Mouse (Mus musculus) heart, embryonic 16.5 days (tissue): ENCODE measurements around the gene BC049730. TPM values are rescaled to one million over a fixed set of nuclear protein-coding genes. Genes with fewer than 3 reads are reported as not detected.

Experiments
- ATAC-seq: fragments of 200-750 bp; cut with Nextera tagmentation; replicated peaks from 2 replicates; pipeline ENCODE4 v1.8.0; 2017; ENCODE audit warnings: moderate number of reproducible peaks; ENCODE audit not compliant: insufficient read depth, low FRiP score; ENCODE audit errors: extremely low read depth
- H3K27ac ChIP-seq: fragments of 300-500 bp; sonication (generic); 2 replicates; pipeline ENCODE4 v1.5.1; 2014; ENCODE audit warnings: mild to moderate bottlenecking, low read length, control low read depth, moderate library complexity
- H3K27me3 ChIP-seq: fragments of 300-500 bp; sonication (generic); 2 replicates; pipeline ENCODE4 v1.6.1; 2014; ENCODE audit warnings: low read length, mixed read lengths; ENCODE audit not compliant: control insufficient read depth, insufficient read depth
- H3K36me3 ChIP-seq: fragments of 300-500 bp; sonication (generic); 2 replicates; pipeline ENCODE4 v1.6.1; 2014; ENCODE audit not compliant: control insufficient read depth, insufficient read depth
- H3K4me1 ChIP-seq: fragments of 300-500 bp; sonication (generic); 2 replicates; pipeline ENCODE4 v1.6.1; 2014; ENCODE audit warnings: low read length, mixed read lengths; ENCODE audit not compliant: control insufficient read depth, insufficient read depth
- H3K4me2 ChIP-seq: fragments of 300-500 bp; sonication (generic); 2 replicates; pipeline ENCODE4 v1.6.1; 2014; ENCODE audit warnings: low read depth, mild to moderate bottlenecking, control low read depth, low read length
- H3K4me3 ChIP-seq: fragments of 300-500 bp; sonication (generic); 2 replicates; pipeline ENCODE4 v1.5.1; 2014; ENCODE audit warnings: mild to moderate bottlenecking, control low read depth, low read length
- H3K9ac ChIP-seq: fragments of 300-500 bp; sonication (generic); 2 replicates; pipeline ENCODE4 v1.6.1; 2014; ENCODE audit warnings: low read length, control low read depth
- H3K9me3 ChIP-seq: fragments of 300-500 bp; sonication (generic); replicated peaks from 2 replicates; pipeline ENCODE4 v1.6.1; 2016; ENCODE audit warnings: low read length; ENCODE audit not compliant: control insufficient read depth
- WGBS: fragments of 180-500 bp; shearing (Covaris S2); extraction: QIAGEN DNeasy Blood & Tissue Kit; methylation state at CpG from one replicate; pipeline ENCODE4 v1.1.7; 2014; 5-methylcytosine and 5-hydroxymethylcytosine counted together
- polyA plus RNA-seq: library from polyadenylated mRNA; unstranded; fragments of >200 nt; fragmentation: Nextera tagmentation; extraction: Ambion mirVana; gene quantifications from 2 replicates; pipeline ENCODE4 v1.2.1, GENCODE M21; 2015

Gene BC049730
- polyA plus RNA-seq, 1 experiment from 2014 or later = not detected

DNA sequence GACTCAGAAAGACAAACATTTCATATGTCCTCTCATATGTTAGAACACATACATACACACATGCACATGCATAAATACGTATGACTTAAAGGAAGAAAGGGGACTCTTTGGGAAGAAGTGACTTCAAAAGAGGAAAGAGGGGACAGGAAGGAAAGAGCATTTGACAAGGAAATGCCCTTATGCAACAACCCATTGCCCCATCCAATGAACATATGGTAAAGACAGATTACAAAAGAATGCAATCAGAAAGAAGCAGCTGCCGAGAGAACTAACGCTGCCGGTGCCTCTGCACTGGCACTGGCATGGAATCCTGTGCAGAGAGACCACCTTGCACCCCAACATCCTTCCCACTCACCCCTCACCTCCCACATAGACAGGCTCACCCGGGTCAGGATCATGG, 44.4 kb downstream of the BC049730 start:
- Histone ChIP-seq H3K36me3 (no peaks in the 10 kb centered on the region), H3K27ac (no peak overlapping the region), H3K4me2 (no peak overlapping the region), H3K4me1 (0 out of 2 replicates have a peak, but pooled peaks cover 3% of the 10 kb centered on the region), H3K27me3 (no peaks in the 10 kb centered on the region), H3K9ac (no peak overlapping the region), H3K9me3 (no peaks in the 10 kb centered on the region), H3K4me3 (no peak overlapping the region)
- no peak for ATAC-seq
- whole genome bisulfite sequencing = 53% methylated on average over 5 of the region's 5 CpGs

DNA sequence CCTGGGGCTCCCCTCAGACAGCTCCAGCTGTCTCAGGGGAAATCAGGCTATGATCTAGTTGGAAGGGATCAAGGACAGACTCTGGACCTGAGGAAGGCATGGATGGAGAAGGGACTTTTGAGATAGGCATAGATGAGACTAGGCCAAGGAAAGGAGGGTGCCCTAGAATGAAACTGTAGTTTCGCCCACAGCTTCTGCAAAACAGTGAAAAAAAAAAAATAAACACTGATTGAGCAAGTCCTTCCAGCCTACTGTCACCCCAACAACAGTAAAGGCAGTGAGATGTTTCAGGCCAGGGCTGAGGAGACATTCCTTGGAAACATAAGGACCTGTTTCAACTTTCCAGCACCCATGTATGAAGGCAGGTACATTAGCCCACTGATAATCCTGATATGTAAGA, 49.5 kb downstream of the BC049730 start:
- Histone ChIP-seq H3K4me3 (no peak overlapping the region), H3K4me1 (no peaks in the 10 kb centered on the region), H3K9me3 (no peaks in the 10 kb centered on the region), H3K4me2 (no peak overlapping the region), H3K36me3 (no peaks in the 10 kb centered on the region), H3K9ac (no peak overlapping the region), H3K27ac (no peak overlapping the region), H3K27me3 (no peaks in the 10 kb centered on the region)
- 72% methylated on average over 1 of the region's 1 CpGs for WGBS
- no peak for ATAC-seq

DNA sequence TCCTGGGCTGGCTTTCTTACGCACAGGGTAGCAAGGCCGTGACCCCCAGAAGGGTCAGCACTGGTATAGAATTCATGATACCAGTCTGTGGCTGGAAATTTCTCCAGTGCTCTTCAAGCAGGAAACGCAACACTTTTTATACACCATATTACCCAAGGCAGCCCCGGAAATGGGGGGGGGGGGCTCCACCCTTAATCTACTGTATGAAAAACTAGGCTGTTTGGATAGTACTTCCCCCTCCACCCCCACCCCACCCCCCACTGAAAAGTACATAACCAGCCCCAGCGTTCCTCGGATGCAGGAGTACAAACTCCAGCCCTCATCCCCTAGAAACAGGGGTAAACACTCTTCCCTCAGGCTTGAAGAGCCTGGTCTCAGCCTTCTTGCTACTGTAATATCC, 51.2 kb downstream of the BC049730 start, which contains the start of gene Cd177:
Gene Cd177, minus strand, starts transcription at position 101 of the 400 bp plus-strand sequence.
- H3K9ac ChIP-seq = no peak within 1 kb of the TSS
- no peak within 1 kb of the TSS for H3K27ac ChIP-seq
- no peaks in the 10 kb centered on the region for H3K27me3 ChIP-seq
- H3K4me2 ChIP-seq = no peak within 1 kb of the TSS
- H3K9me3 ChIP-seq = no peaks in the 10 kb centered on the region
- H3K4me1 ChIP-seq = no peaks in the 10 kb centered on the region
- no peak within 1 kb of the TSS for H3K4me3 ChIP-seq
- 73% methylated on average over 6 of the region's 6 CpGs for WGBS
- no peak for ATAC-seq
- H3K36me3 ChIP-seq = no peaks in the 10 kb centered on the region

DNA sequence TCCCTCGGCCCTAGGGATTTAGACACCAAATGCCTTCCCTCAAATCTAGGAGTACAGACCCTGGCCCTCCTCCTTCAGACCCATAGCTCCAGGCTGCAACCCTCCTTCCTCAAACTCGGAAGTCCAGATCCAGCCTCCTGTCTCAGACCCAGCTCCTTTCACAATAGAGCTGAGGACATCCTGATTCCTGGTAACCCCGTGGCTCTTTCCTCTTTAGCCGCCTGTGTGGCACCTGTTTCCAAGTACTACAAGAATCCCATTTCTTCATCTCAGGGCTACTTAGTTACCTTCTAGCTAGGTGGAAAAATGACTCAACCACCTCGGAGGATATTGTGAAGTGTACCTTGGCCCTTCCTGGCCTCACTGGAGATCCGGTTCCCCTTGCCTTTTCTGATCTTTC, 52.1 kb downstream of the BC049730 start:
- H3K27ac ChIP-seq = no peak overlapping the region
- no peak overlapping the region for H3K4me2 ChIP-seq
- no peak overlapping the region for H3K9ac ChIP-seq
- WGBS = 63% methylated on average over 6 of the region's 6 CpGs
- no peaks in the 10 kb centered on the region for H3K36me3 ChIP-seq
- H3K4me3 ChIP-seq = no peak overlapping the region
- ATAC-seq = no peak
- no peaks in the 10 kb centered on the region for H3K9me3 ChIP-seq
- no peaks in the 10 kb centered on the region for H3K27me3 ChIP-seq
- no peaks in the 10 kb centered on the region for H3K4me1 ChIP-seq

DNA sequence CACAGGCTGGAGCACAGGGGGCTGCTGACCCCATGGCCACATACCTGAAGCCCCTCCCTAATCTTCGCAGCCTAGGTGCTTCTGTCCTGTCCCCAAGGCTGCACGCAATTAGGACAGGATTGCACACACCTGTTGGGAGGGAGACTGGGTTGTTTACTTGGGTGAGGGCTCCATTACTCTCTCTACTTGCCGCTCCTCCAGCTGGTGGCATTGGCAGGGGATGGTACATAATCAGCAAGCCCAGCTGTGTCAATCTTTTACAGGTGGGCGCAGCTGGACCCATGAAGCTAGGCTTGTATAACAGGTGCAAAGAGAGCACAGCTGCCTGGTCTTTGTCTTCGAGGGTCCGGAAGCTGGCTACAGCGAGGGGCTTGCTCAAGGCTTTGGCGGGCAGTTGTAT, 53.5 kb downstream of the BC049730 start:
- no peak for ATAC-seq
- no peak overlapping the region for H3K9ac ChIP-seq
- H3K4me3 ChIP-seq = no peak overlapping the region
- no peaks in the 10 kb centered on the region for H3K36me3 ChIP-seq
- no peaks in the 10 kb centered on the region for H3K9me3 ChIP-seq
- WGBS = 81% methylated on average over 8 of the region's 8 CpGs
- H3K4me1 ChIP-seq = no peaks in the 10 kb centered on the region
- H3K4me2 ChIP-seq = no peak overlapping the region
- no peak overlapping the region for H3K27ac ChIP-seq
- no peaks in the 10 kb centered on the region for H3K27me3 ChIP-seq

Other genes with a start within 250 kb of the BC049730 start
- gene Plaur, start 246.8 kb upstream of the BC049730 start, polyA plus RNA-seq = 8.1 and 8.8 TPM in 2 replicates
- 1.2 and 1.3 TPM in 2 replicates for gene Cadm4, start 227.2 kb upstream of the BC049730 start, polyA plus RNA-seq
- 40.9 and 43.0 TPM in 2 replicates for gene Zfp428, start 202.2 kb upstream of the BC049730 start, polyA plus RNA-seq
- gene AC161166.1, start 196.8 kb upstream of the BC049730 start, polyA plus RNA-seq = 0.26 and 0.35 TPM in 2 replicates
- 6.1 and 6.8 TPM in 2 replicates for gene Irgq, start 178.6 kb upstream of the BC049730 start, polyA plus RNA-seq
- 0.17 TPM in 2 replicates for gene Pinlyp, start 163.1 kb upstream of the BC049730 start, polyA plus RNA-seq
- 79.7 and 91.5 TPM in 2 replicates for gene Xrcc1, start 163.0 kb upstream of the BC049730 start, polyA plus RNA-seq
- gene Ethe1, start 121.7 kb upstream of the BC049730 start, polyA plus RNA-seq = 23.5 and 26.1 TPM in 2 replicates
- 0.87 and 0.96 TPM in 2 replicates for gene Zfp575, start 121.6 kb upstream of the BC049730 start, polyA plus RNA-seq
- gene Phldb3, start 98.5 kb upstream of the BC049730 start, polyA plus RNA-seq = 0.09 and 0.17 TPM in 2 replicates
- gene Lypd3, start 72.7 kb upstream of the BC049730 start, polyA plus RNA-seq = 0.08 TPM in 1 of 2 replicates, not detected in the other
- not detected in 2 replicates for gene Tex101, start 32.6 kb upstream of the BC049730 start, polyA plus RNA-seq
- not detected in 2 replicates for gene Gm4763, start 17.7 kb downstream of the BC049730 start, polyA plus RNA-seq
- gene Cd177, start 51.1 kb downstream of the BC049730 start, polyA plus RNA-seq = 0.25 and 0.30 TPM in 2 replicates
- gene Ceacam10, start 68.0 kb downstream of the BC049730 start, polyA plus RNA-seq = 0.22 TPM in 1 of 2 replicates, not detected in the other
- gene Gm9844, start 153.0 kb downstream of the BC049730 start, polyA plus RNA-seq = 4.7 and 20.8 TPM in 2 replicates
- not detected in 2 replicates for gene Lypd4, start 160.7 kb downstream of the BC049730 start, polyA plus RNA-seq
- not detected in 2 replicates for gene Dmrtc2, start 160.8 kb downstream of the BC049730 start, polyA plus RNA-seq
- gene Rps19, start 175.1 kb downstream of the BC049730 start, polyA plus RNA-seq = 1,139 and 1,152 TPM in 2 replicates
- 0.36 and 0.38 TPM in 2 replicates for gene Cd79a, start 188.1 kb downstream of the BC049730 start, polyA plus RNA-seq
- gene Arhgef1, start 193.7 kb downstream of the BC049730 start, polyA plus RNA-seq = 75.4 and 80.9 TPM in 2 replicates
- not detected in 2 replicates for gene Gm4881, start 235.3 kb downstream of the BC049730 start, polyA plus RNA-seq